Mouse (Mus musculus): ENCODE measurements around the gene Brd7. TPM values are rescaled to one million over a fixed set of nuclear protein-coding genes. Genes with fewer than 3 reads are reported as not detected.

Gene Brd7
- 28.4 and 32.5 TPM in 2 replicates for polyA plus RNA-seq (2012; rRNA removed; ENCODE audit: low replicate concordance)

DNA sequence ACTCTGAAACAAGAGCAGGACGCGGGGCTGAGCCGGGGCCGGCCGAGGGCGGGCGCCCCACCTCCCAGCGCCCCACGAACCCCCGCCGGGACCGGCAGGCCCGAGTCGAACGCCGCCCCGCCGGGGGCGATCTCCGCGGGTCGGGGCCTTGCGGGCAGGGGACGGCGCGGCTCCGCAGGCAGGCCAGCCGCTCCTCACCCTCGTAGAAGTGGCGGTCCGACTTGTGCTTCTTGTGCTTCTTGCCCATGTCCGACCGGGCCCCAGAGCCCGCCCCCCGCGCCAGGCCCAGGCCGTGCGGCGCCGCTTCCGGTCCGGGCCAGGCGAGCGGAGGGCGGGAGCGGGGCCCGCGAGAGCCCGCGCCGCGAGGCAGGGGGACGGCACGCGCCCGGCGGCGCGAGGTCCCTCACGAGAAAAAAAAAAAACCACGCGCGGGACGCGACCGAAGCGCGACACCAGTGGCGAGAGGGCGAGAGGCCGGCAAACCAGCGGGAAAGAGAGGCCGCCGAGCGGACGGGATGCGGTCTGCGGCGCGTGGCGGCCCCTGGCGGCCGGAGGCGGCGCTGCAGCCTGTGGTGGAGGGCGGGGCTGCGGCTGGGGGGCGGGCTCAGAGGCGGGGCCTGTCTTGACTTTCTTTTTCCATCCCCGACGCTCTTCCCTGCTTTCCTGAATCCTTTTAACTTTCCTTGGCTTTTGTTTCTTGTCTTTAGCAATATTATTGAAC is at the start of gene Brd7:
Gene Brd7 (minus strand): TSS at position 487 of the 721 bp plus-strand sequence.

Other genes starting within 250 kb of the Brd7 start
- 21.3 and 26.9 TPM in 2 replicates for gene Cnep1r1, start 243.4 kb downstream of the Brd7 start, polyA plus RNA-seq (2012; rRNA removed; ENCODE audit: low replicate concordance)
- 20.6 and 28.1 TPM in 2 replicates for gene Heatr3, start 224.3 kb downstream of the Brd7 start, polyA plus RNA-seq (2012; rRNA removed; ENCODE audit: low replicate concordance)
- gene Tent4b, start 163.0 kb downstream of the Brd7 start, polyA plus RNA-seq (2012; rRNA removed; ENCODE audit: low replicate concordance) = 12.9 and 19.2 TPM in 2 replicates
- gene Adcy7, start 89.8 kb downstream of the Brd7 start, polyA plus RNA-seq (2012; rRNA removed; ENCODE audit: low replicate concordance) = 12.6 and 38.5 TPM in 2 replicates
- 48.6 and 62.8 TPM in 2 replicates for gene Nkd1, start 159.2 kb upstream of the Brd7 start, polyA plus RNA-seq (2012; rRNA removed; ENCODE audit: low replicate concordance)

Measured in subcutaneous adipose tissue, adult 2 months (tissue).